Mouse (Mus musculus) hindbrain, embryonic 11.5 days (tissue): Measurements from ENCODE around the gene Slc35d2. TPM values are rescaled to one million over a fixed set of nuclear protein-coding genes. Genes with fewer than 3 reads are reported as not detected.

ENCODE experiments used
- ATAC-seq: fragments of 200-750 bp; cut with Nextera tagmentation; 2 replicates; pipeline ENCODE4 v1.8.0; 2017; ENCODE audit warnings: mild to moderate bottlenecking, moderate TSS enrichment, moderate library complexity; ENCODE audit not compliant: low FRiP score
- DNase-seq: peaks from one replicate; pipeline ENCODE4 v3.0.0-alpha.2; 2015; ENCODE audit warnings: low spot score
- H3K27ac ChIP-seq: fragments of 300-500 bp; sonication (generic); 2 replicates; pipeline ENCODE4 v1.5.1; 2014; ENCODE audit warnings: mild to moderate bottlenecking, low read depth, low read length
- H3K27me3 ChIP-seq: fragments of 300-500 bp; sonication (generic); 2 replicates; pipeline ENCODE4 v1.6.1; 2014; ENCODE audit warnings: mild to moderate bottlenecking, low read length, moderate library complexity, mixed read lengths; ENCODE audit not compliant: control insufficient read depth, insufficient read depth
- H3K36me3 ChIP-seq: fragments of 300-500 bp; sonication (generic); 2 replicates; pipeline ENCODE4 v1.6.1; 2014; ENCODE audit warnings: mild to moderate bottlenecking, low read length, moderate library complexity, mixed read lengths; ENCODE audit not compliant: control insufficient read depth, insufficient read depth
- H3K4me1 ChIP-seq: fragments of 300-500 bp; sonication (generic); replicated peaks from 2 replicates; pipeline ENCODE4 v1.6.1; 2014; ENCODE audit warnings: low read length, mixed read lengths; ENCODE audit not compliant: control insufficient read depth, insufficient read depth
- H3K4me2 ChIP-seq: fragments of 300-500 bp; sonication (generic); replicated peaks from 2 replicates; pipeline ENCODE4 v1.6.1; 2014; ENCODE audit warnings: mild to moderate bottlenecking, low read depth, low read length
- H3K4me3 ChIP-seq: fragments of 300-500 bp; sonication (generic); 2 replicates; pipeline ENCODE4 v1.5.1; 2014; ENCODE audit warnings: low read depth, low read length
- H3K9ac ChIP-seq: fragments of 300-500 bp; sonication (generic); 2 replicates; pipeline ENCODE4 v1.6.1; 2014; ENCODE audit warnings: low read depth, low read length
- H3K9me3 ChIP-seq: fragments of 300-500 bp; sonication (generic); 2 replicates; pipeline ENCODE4 v1.6.1; 2016; ENCODE audit warnings: low read length; ENCODE audit not compliant: control insufficient read depth
- WGBS: fragments of 180-500 bp; shearing (Covaris S2); extraction: QIAGEN DNeasy Blood & Tissue Kit; methylation state at CpG from one replicate; pipeline ENCODE4 v1.1.7; 2014; 5-methylcytosine and 5-hydroxymethylcytosine counted together
- polyA plus RNA-seq: library from polyadenylated mRNA; unstranded; fragments of >200 nt; fragmentation: Nextera tagmentation; extraction: Ambion mirVana; gene quantifications from 2 replicates; pipeline ENCODE4 v1.2.1, GENCODE M21; 2014

Slc35d2 gene
- polyA plus RNA-seq, 1 experiment from 2014 or later = 6.9 TPM

DNA sequence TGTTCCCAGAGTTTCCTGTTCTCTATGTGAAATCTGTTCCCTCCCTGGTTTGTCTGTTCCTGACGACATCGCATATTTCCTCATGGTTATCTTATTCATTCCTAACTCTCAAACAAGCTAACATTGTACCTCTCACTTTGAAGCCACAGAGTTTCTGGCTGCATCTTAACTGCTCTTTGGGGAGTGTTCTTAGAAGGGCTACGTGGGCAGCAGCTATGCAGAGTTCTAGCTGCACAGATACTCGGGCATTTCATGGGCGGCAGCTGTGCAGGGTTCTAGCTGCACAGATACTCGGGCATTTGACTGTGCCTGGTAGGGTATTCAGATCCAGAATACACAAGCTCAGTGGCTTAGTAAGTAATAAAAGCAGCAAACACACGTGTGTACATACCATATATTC lies 41.1 kb downstream of the Slc35d2 start:
- no peak overlapping the region for H3K27ac ChIP-seq
- no peak overlapping the region for H3K4me2 ChIP-seq
- no peaks in the 10 kb centered on the region for H3K9me3 ChIP-seq
- no peak overlapping the region for H3K4me3 ChIP-seq
- DNase-seq = no peak
- H3K4me1 ChIP-seq = no peaks in the 10 kb centered on the region
- H3K9ac ChIP-seq = no peak overlapping the region
- ATAC-seq = no peak
- WGBS = 88% methylated on average over 7 of the region's 7 CpGs
- H3K27me3 ChIP-seq = no peaks in the 10 kb centered on the region
- no peaks in the 10 kb centered on the region for H3K36me3 ChIP-seq

DNA sequence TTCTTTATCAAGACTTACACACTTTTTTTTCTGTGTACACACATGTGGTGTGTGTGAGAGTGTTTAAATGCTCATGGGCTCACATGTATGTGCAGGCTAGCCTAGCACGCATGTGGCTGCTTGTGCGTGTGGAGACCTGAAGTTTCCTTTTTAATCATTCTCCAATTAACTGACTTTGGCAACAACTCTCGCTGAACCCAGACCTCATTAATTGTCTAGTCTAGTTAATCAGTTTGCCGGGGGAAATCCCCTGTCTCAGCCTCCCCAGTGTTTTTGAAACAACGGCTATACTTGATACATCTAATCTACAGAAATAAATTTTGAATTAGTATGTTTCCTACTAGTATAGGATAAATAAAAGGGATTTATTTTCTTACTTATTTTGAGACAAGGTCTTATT lies 43.1 kb downstream of the Slc35d2 start:
- Histone ChIP-seq H3K9me3 (no peaks in the 10 kb centered on the region), H3K9ac (no peak overlapping the region), H3K36me3 (no peaks in the 10 kb centered on the region), H3K27me3 (no peaks in the 10 kb centered on the region), H3K4me1 (no peaks in the 10 kb centered on the region), H3K4me3 (no peak overlapping the region), H3K27ac (no peak overlapping the region), H3K4me2 (no peak overlapping the region)
- ATAC-seq = no peak
- DNase-seq = no peak
- 90% methylated on average over 5 of the region's 5 CpGs for WGBS

DNA sequence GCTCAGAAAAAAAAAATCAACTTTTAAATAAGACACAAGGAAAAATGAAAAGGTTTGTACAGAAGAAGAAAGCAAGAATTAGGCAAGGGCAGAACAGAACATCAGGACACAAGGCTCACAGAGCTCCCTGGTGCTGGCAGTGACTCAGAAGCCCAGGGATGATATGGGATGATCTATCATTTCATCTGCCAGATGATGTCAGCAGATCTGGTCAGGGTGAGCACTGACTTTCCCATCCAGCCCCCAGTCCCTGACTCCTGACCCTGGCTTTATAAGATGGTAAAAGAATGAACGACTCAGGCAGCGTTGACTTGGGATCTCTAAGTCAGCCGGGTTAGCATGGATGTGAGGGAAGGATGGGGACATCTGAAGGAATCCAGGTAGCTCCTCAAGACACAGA lies 45.8 kb downstream of the Slc35d2 start:
- no peak overlapping the region for H3K27ac ChIP-seq
- no peaks in the 10 kb centered on the region for H3K36me3 ChIP-seq
- H3K9me3 ChIP-seq = no peaks in the 10 kb centered on the region
- WGBS = 90% methylated on average over 3 of the region's 3 CpGs
- H3K27me3 ChIP-seq = no peaks in the 10 kb centered on the region
- ATAC-seq (no peak), DNase-seq (no peak)
- H3K4me3 ChIP-seq = no peak overlapping the region
- H3K4me1 ChIP-seq = no peaks in the 10 kb centered on the region
- no peak overlapping the region for H3K9ac ChIP-seq
- no peak overlapping the region for H3K4me2 ChIP-seq

DNA sequence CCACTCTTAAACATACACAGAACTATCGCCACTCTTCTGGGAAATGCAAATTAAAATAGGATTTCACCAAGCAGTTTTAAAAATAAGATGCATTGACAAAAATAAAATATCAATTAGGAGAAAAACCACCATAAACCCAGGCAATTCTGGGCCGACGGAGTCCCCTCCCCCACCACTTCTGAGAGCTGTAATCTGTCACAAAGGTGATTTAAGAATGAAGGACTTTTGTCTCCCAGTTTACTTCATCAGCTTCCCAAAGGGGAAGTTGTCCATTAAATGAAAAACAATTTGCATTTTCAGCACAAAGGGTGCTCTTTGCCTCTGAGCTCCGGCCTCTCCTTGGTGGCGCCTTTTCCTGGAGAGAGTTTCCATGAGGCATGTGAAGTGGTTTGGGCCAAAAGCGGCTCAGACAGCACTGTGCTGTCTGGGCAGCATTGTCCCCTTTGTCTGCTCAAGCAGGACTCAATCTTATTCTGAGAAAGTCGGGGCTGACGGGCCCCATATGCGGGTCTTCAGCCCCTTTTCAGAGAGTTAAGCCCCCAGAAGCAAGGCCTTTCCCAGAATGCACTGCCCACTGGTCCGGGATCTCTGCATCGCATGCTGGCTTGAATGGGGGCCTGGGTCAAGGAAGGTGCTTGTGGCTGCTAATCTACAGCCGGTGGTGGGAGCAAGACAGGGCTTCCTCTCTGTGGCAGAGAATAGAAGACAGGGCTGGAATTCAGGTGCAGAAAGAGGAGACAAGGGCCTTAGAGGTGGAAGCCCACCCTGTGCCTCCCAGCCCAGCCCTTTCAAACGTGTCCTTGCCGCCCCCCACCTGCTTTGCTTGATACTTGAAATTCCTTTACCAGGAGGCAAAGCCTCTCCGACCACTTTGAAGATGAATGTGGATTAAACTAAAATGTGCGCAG lies 47.9 kb downstream of the Slc35d2 start:
- no peak overlapping the region for H3K4me3 ChIP-seq
- H3K9ac ChIP-seq = no peak overlapping the region
- H3K27ac ChIP-seq = no peak overlapping the region

DNA sequence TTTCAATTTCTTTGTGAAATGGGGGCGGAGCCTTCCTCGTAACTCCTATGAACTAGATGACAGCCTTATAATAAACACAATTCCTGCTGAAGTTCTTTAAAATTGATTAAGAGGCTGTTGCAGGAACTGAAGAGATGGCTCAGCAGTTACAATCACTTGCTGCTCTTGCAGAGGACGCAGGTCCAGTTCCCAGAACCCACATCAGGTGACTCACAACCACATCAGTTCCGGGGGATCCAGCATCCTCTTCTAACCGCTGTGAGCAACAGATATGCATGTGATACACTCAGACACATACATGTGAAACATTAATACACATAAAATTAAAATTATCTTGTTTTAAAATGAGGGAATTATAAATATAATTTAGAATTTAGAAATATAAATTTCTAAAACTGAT lies 51.6 kb downstream of the Slc35d2 start:
- ATAC-seq (no peak), DNase-seq (no peak)
- H3K9me3 ChIP-seq = no peaks in the 10 kb centered on the region
- H3K36me3 ChIP-seq = no peaks in the 10 kb centered on the region
- 92% methylated on average over 5 of the region's 5 CpGs for WGBS
- H3K9ac ChIP-seq = no peak overlapping the region
- H3K27me3 ChIP-seq = no peaks in the 10 kb centered on the region
- no peak overlapping the region for H3K27ac ChIP-seq
- H3K4me3 ChIP-seq = no peak overlapping the region
- no peak overlapping the region for H3K4me2 ChIP-seq
- no peaks in the 10 kb centered on the region for H3K4me1 ChIP-seq

More for the DNA sequence above, 47.9 kb downstream of the Slc35d2 start:
- DNase-seq (peak; percentile 46), ATAC-seq (peak; percentile 74)
- no peaks in the 10 kb centered on the region for H3K4me1 ChIP-seq
- H3K27me3 ChIP-seq = no peaks in the 10 kb centered on the region
- H3K4me2 ChIP-seq = no peak overlapping the region
- no peaks in the 10 kb centered on the region for H3K9me3 ChIP-seq
- no peaks in the 10 kb centered on the region for H3K36me3 ChIP-seq
- 35% methylated on average over 16 of the region's 16 CpGs for WGBS

DNA sequence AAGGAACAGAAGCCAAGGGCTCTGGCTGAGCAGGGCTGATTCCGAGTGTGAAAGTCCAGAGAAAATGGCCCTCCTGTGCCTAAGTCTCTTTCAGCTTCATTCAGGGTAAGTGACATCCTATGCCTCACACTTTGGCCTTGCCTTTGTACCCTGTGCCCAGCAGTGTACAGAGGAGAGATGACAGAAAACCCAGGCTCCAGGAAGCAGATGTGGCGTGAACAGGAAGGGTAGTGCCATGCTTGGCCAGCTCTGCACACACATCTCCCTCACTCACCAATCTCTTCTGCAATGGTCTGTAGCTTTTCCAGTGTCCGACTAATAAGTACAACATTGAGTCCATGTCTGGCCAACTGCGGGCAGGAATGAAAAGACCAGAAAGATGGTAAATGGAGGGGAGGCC lies 53.1 kb downstream of the Slc35d2 start:
- no peaks in the 10 kb centered on the region for H3K4me1 ChIP-seq
- H3K4me3 ChIP-seq = no peak overlapping the region
- no peaks in the 10 kb centered on the region for H3K27me3 ChIP-seq
- 86% methylated on average over 4 of the region's 4 CpGs for WGBS
- no peak overlapping the region for H3K27ac ChIP-seq
- no peak for DNase-seq
- no peak overlapping the region for H3K4me2 ChIP-seq
- H3K9me3 ChIP-seq = no peaks in the 10 kb centered on the region
- no peaks in the 10 kb centered on the region for H3K36me3 ChIP-seq
- H3K9ac ChIP-seq = no peak overlapping the region
- ATAC-seq = no peak

DNA sequence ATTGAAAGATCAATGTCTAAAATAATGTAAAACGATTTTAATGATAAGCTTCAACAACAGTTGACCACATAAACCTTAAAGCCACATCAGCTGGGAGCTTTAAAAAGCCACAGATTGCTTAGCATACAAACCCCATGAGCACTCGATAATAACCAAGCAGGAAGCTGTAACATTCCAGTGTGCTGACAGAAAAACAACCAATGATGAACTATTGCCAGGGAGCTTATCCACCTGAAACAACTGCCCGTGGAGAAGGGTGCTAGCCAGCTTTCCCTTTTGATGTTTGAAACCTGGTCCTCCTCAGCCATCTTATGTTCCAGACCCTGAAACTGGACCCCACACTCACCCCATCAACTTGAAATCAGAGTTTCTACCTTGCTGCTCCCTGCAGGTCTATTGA lies 62.5 kb downstream of the Slc35d2 start:
- Histone ChIP-seq H3K9ac (no peak overlapping the region), H3K4me2 (no peak overlapping the region), H3K4me3 (no peak overlapping the region), H3K36me3 (no peaks in the 10 kb centered on the region), H3K4me1 (no peaks in the 10 kb centered on the region), H3K27ac (no peak overlapping the region), H3K9me3 (no peaks in the 10 kb centered on the region), H3K27me3 (no peaks in the 10 kb centered on the region)
- WGBS = 68% methylated on average over 3 of the region's 3 CpGs
- DNase-seq (no peak), ATAC-seq (no peak)

DNA sequence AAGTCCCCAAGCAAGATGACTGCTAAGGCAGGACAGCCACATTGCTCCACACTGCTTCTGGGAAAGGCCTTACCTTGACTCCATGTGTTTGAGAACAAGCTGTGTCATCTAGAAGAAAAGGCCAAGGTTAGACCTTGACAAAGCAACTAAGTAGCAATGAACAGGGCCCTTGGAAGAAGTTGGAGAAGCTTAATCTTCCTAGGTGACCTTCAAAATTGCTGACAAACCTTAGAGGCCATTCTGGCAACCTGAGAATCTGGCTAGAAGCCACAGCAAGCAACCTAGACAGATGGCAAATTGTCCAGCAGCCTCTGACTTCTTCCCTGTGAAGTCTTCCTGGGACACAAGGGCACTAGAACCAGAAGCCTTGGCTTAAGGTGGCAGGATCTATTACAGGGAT lies 64.9 kb downstream of the Slc35d2 start:
- ATAC-seq (no peak), DNase-seq (no peak)
- Histone ChIP-seq H3K9ac (no peak overlapping the region), H3K27ac (no peak overlapping the region), H3K4me1 (no peaks in the 10 kb centered on the region), H3K9me3 (no peaks in the 10 kb centered on the region), H3K36me3 (no peaks in the 10 kb centered on the region), H3K4me3 (no peak overlapping the region), H3K4me2 (no peak overlapping the region), H3K27me3 (no peaks in the 10 kb centered on the region)

DNA sequence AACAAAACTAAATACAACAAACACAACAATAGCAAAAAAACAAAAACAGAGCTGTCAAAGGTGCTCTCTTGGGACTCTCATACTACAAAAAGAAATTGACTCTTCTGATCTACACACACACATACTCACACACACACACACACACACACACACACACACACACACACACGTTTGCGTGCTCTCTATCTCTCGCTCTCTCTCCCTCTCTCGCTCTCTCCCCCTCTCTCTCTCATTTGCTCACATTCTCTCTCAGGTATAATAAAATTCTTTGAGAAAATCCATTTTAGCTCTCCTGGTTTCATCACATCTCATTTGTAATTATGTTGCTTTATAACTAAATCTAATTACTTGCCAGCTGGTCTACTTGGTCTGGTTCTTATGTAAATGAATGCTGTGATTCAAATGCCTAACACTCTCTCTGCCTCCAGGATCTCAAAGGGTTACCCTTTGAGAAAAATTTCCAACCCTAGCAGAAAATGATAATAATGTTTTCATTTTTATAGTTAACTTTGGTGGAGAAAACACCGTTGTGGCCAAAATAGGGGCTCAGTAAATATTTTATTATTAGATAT lies 68.1 kb downstream of the Slc35d2 start:
- no peak overlapping the region for H3K4me2 ChIP-seq
- WGBS = 93% methylated on average over 5 of the region's 5 CpGs
- H3K9ac ChIP-seq = no peak overlapping the region
- H3K36me3 ChIP-seq = no peaks in the 10 kb centered on the region
- ATAC-seq (no peak), DNase-seq (no peak)
- no peak overlapping the region for H3K4me3 ChIP-seq
- no peaks in the 10 kb centered on the region for H3K9me3 ChIP-seq
- H3K4me1 ChIP-seq = no peaks in the 10 kb centered on the region
- no peak overlapping the region for H3K27ac ChIP-seq
- no peaks in the 10 kb centered on the region for H3K27me3 ChIP-seq
